Mouse (Mus musculus) hindbrain, embryonic 12.5 days (tissue): ENCODE results near the gene Olfr1215. TPM values are rescaled to one million over a fixed set of nuclear protein-coding genes. Genes with fewer than 3 reads are reported as not detected.
"Not testable (repeated sequence)": the region's sequence is repeated elsewhere in the genome, so short reads cannot be mapped to it uniquely, and the experiment has no call there.

ENCODE experiments used
- ATAC-seq: fragments of 200-750 bp; cut with Nextera tagmentation; 2 replicates; pipeline ENCODE4 v1.8.0; 2017; ENCODE audit warnings: moderate TSS enrichment; ENCODE audit not compliant: low FRiP score
- H3K27ac ChIP-seq: fragments of 300-500 bp; sonication (generic); 2 replicates; pipeline ENCODE4 v1.5.1; 2016; ENCODE audit warnings: mild to moderate bottlenecking
- H3K27me3 ChIP-seq: fragments of 300-500 bp; sonication (generic); 2 replicates; pipeline ENCODE4 v1.6.1; 2016; ENCODE audit warnings: mild to moderate bottlenecking
- H3K36me3 ChIP-seq: fragments of 300-500 bp; sonication (generic); 2 replicates; pipeline ENCODE4 v1.6.1; 2016; ENCODE audit warnings: mild to moderate bottlenecking
- H3K4me1 ChIP-seq: fragments of 300-500 bp; sonication (generic); 2 replicates; pipeline ENCODE4 v1.6.1; 2016
- H3K4me2 ChIP-seq: fragments of 300-500 bp; sonication (generic); replicated peaks from 2 replicates; pipeline ENCODE4 v1.6.1; 2016; ENCODE audit warnings: mild to moderate bottlenecking
- H3K4me3 ChIP-seq: fragments of 300-500 bp; sonication (generic); 2 replicates; pipeline ENCODE4 v1.5.1; 2016; ENCODE audit warnings: mild to moderate bottlenecking
- H3K9ac ChIP-seq: fragments of 300-500 bp; sonication (generic); 2 replicates; pipeline ENCODE4 v1.6.1; 2016; ENCODE audit warnings: mild to moderate bottlenecking, moderate library complexity
- H3K9me3 ChIP-seq: fragments of 300-500 bp; sonication (generic); replicated peaks from 2 replicates; pipeline ENCODE4 v1.6.1; 2016; ENCODE audit warnings: mild to moderate bottlenecking
- WGBS: fragments of 180-500 bp; shearing (Covaris S2); methylation state at CpG from one replicate; pipeline ENCODE4 v1.1.7; 2016; 5-methylcytosine and 5-hydroxymethylcytosine counted together
- polyA plus RNA-seq: library from polyadenylated mRNA; unstranded; fragments of >200 nt; fragmentation: Nextera tagmentation; extraction: Ambion mirVana; gene quantifications from 2 replicates; pipeline ENCODE4 v1.2.1, GENCODE M21; 2016

Olfr1215 gene
- not detected in 2 replicates for polyA plus RNA-seq

- 75% methylated on average over 2 of the region's 2 CpGs for WGBS
Measured at GRCm38 (mm10) chr2:89006873-89007272, at the start of gene Olfr1215. Gene Olfr1215 (minus strand): TSS chr2:89006973.

DNA sequence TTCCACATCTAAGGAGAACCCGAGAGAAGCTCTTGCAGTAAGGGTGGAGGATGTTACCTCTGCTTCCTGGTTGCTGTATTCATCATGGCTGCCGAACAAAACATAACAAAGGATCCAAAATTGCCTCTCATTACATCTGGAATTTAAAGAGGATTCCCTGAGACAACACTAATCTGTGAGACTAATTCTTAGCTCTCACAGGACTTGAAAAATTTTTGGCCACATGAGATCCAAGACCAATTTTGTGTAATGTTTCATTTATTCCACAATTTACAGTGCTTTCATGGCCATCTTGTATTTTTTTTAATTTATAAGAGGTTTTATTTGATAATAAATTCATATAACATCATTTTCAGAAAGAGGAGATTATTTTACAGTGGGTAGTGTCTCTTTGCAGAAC is 25.2 kb upstream of the Olfr1215 start, which contains the start of gene Olfr1217:
Gene Olfr1217 (minus strand): TSS at position 101 of the 400 bp plus-strand sequence.
- no peak within 1 kb of the TSS for H3K4me3 ChIP-seq
- H3K4me2 ChIP-seq: no peak within 1 kb of the TSS
- no peak for ATAC-seq
- H3K36me3 ChIP-seq: no peaks in the 10 kb centered on the region
- no peaks in the 10 kb centered on the region for H3K9me3 ChIP-seq
- H3K4me1 ChIP-seq: no peaks in the 10 kb centered on the region
- no peaks in the 10 kb centered on the region for H3K27me3 ChIP-seq
- WGBS: 77% methylated on average over 2 of the region's 2 CpGs
- H3K9ac ChIP-seq: no peak within 1 kb of the TSS
- no peak within 1 kb of the TSS for H3K27ac ChIP-seq

More at GRCm38 (mm10) chr2:89006873-89007272, at the start of gene Olfr1215:
- Histone ChIP-seq H3K9ac (no peak within 1 kb of the TSS), H3K4me2 (no peak within 1 kb of the TSS), H3K36me3 (no peaks in the 10 kb centered on the region), H3K4me1 (no peaks in the 10 kb centered on the region), H3K27ac (no peak within 1 kb of the TSS), H3K4me3 (no peak within 1 kb of the TSS), H3K9me3 (no peaks in the 10 kb centered on the region), H3K27me3 (no peaks in the 10 kb centered on the region)
- no peak for ATAC-seq

- WGBS: 76% methylated on average over 3 of the region's 3 CpGs
- not testable (repeated sequence) for H3K27ac ChIP-seq
Measured at GRCm38 (mm10) chr2:89021436-89021835, 14.7 kb upstream of the Olfr1215 start.

GRCm38 (mm10) chr2:89018240-89018639 is 11.5 kb upstream of the Olfr1215 start, which contains the start of gene Olfr1216:
Gene Olfr1216 (minus strand): TSS chr2:89018340.
- Histone ChIP-seq H3K27me3 (no peaks in the 10 kb centered on the region), H3K9me3 (no peaks in the 10 kb centered on the region), H3K9ac (no peak within 1 kb of the TSS), H3K36me3 (no peaks in the 10 kb centered on the region), H3K4me3 (no peak within 1 kb of the TSS), H3K4me2 (no peak within 1 kb of the TSS), H3K4me1 (no peaks in the 10 kb centered on the region), H3K27ac (no peak within 1 kb of the TSS)
- ATAC-seq: no peak
- 81% methylated on average over 1 of the region's 1 CpGs for WGBS

More at GRCm38 (mm10) chr2:89021436-89021835, 14.7 kb upstream of the Olfr1215 start:
- not testable (repeated sequence) for H3K27me3 ChIP-seq, H3K36me3 ChIP-seq, H3K9me3 ChIP-seq, H3K4me3 ChIP-seq, H3K4me1 ChIP-seq, H3K4me2 ChIP-seq, ATAC-seq, H3K9ac ChIP-seq

- no peak within 1 kb of the TSS for H3K4me3 ChIP-seq
- no peak for ATAC-seq
- H3K4me1 ChIP-seq: no peaks in the 10 kb centered on the region
- H3K27me3 ChIP-seq: no peaks in the 10 kb centered on the region
- no peaks in the 10 kb centered on the region for H3K9me3 ChIP-seq
- H3K9ac ChIP-seq: no peak within 1 kb of the TSS
- H3K4me2 ChIP-seq: no peak within 1 kb of the TSS
- WGBS: 83% methylated on average over 1 of the region's 1 CpGs
- H3K36me3 ChIP-seq: no peaks in the 10 kb centered on the region
- H3K27ac ChIP-seq: no peak within 1 kb of the TSS
Measured at GRCm38 (mm10) chr2:88992553-88992952, 14.2 kb downstream of the Olfr1215 start, which contains the start of gene Olfr1214. Gene Olfr1214 (minus strand): TSS chr2:88992653.

DNA sequence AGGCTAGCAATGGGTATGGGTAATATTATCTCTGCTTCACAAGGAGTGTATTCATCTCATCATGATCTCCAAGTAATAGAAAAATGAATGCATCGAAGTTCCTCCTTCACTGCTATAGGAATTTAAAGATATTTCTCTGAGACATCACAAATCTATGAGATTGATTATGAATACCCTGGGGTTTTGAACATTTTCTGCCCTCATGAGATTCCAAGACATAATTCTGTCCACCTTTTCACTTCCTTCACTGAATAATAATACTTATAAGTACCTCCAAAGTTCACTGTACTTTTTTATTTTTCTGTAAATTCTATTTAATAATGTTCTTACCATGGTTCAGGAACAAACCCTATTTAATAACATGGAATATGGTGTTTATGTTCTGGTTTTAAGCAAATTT is 26.6 kb downstream of the Olfr1215 start, which contains the start of gene Gm13762:
Gene Gm13762 (minus strand): TSS at position 101 of the 400 bp plus-strand sequence.
- H3K36me3 ChIP-seq: no peaks in the 10 kb centered on the region
- no peaks in the 10 kb centered on the region for H3K9me3 ChIP-seq
- no peak within 1 kb of the TSS for H3K9ac ChIP-seq
- H3K27me3 ChIP-seq: no peaks in the 10 kb centered on the region
- no peak within 1 kb of the TSS for H3K27ac ChIP-seq
- ATAC-seq: no peak
- no peak within 1 kb of the TSS for H3K4me3 ChIP-seq
- no peaks in the 10 kb centered on the region for H3K4me1 ChIP-seq
- 88% methylated on average over 1 of the region's 1 CpGs for WGBS
- no peak within 1 kb of the TSS for H3K4me2 ChIP-seq

DNA sequence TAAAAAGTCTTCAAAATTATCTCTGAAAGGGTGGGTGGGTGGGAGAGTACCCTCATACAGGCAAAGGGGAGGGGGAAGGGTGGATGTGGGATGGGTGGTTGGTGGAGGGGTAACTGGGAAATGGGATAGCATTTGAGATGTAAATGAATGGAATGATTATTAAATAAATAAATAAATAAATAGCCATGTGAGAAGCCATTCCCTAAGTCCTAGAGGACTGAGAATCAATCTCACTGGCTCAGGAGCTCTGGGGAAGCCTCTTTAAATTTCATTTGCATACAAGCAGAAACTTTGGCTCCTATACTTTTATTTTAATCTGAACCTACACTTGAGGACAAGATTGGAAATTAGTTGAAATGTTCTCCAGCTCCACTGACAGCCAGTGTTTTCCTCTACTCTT is 53.1 kb downstream of the Olfr1215 start, which contains the start of gene Olfr1212:
Gene Olfr1212 (plus strand): TSS at position 301 of the 400 bp plus-strand sequence.
- Histone ChIP-seq H3K9me3 (no peaks in the 10 kb centered on the region), H3K27me3 (no peaks in the 10 kb centered on the region), H3K4me1 (no peaks in the 10 kb centered on the region), H3K36me3 (no peaks in the 10 kb centered on the region), H3K4me3 (no peak within 1 kb of the TSS), H3K9ac (no peak within 1 kb of the TSS), H3K27ac (no peak within 1 kb of the TSS), H3K4me2 (no peak within 1 kb of the TSS)
- ATAC-seq: no peak

Other genes starting within 250 kb of the Olfr1215 start
- not detected in 2 replicates for gene Olfr1199, start 246.5 kb downstream of the Olfr1215 start, polyA plus RNA-seq
- gene Olfr1200, start 236.5 kb downstream of the Olfr1215 start, polyA plus RNA-seq: not detected in 2 replicates
- gene Olfr1201, start 213.9 kb downstream of the Olfr1215 start, polyA plus RNA-seq: not detected in 2 replicates
- gene Olfr1202, start 192.5 kb downstream of the Olfr1215 start, polyA plus RNA-seq: not detected in 2 replicates
- gene Olfr1205, start 177.2 kb downstream of the Olfr1215 start, polyA plus RNA-seq: not detected in 2 replicates
- gene Olfr1204, start 157.7 kb downstream of the Olfr1215 start, polyA plus RNA-seq: not detected in 2 replicates
- gene Olfr1206, start 143.7 kb downstream of the Olfr1215 start, polyA plus RNA-seq: not detected in 2 replicates
- gene Olfr1208, start 104.7 kb downstream of the Olfr1215 start, polyA plus RNA-seq: not detected in 2 replicates
- not detected in 2 replicates for gene Olfr1209, start 91.8 kb downstream of the Olfr1215 start, polyA plus RNA-seq
- not detected in 2 replicates for gene Olfr1211, start 68.9 kb downstream of the Olfr1215 start, polyA plus RNA-seq
- gene Olfr1212, start 53.0 kb downstream of the Olfr1215 start, polyA plus RNA-seq: not detected in 2 replicates
- not detected in 2 replicates for gene Gm13762, start 26.7 kb downstream of the Olfr1215 start, polyA plus RNA-seq
- gene Olfr1214, start 14.3 kb downstream of the Olfr1215 start, polyA plus RNA-seq: not detected in 2 replicates
- gene Olfr1216, start 11.4 kb upstream of the Olfr1215 start, polyA plus RNA-seq: not detected in 2 replicates
- gene Olfr1217, start 25.1 kb upstream of the Olfr1215 start, polyA plus RNA-seq: not detected in 2 replicates
- not detected in 2 replicates for gene Olfr1218, start 54.2 kb upstream of the Olfr1215 start, polyA plus RNA-seq
- not detected in 2 replicates for gene Olfr1219, start 76.5 kb upstream of the Olfr1215 start, polyA plus RNA-seq
- not detected in 2 replicates for gene Olfr1220, start 99.9 kb upstream of the Olfr1215 start, polyA plus RNA-seq
- not detected in 2 replicates for gene Olfr1221, start 110.3 kb upstream of the Olfr1215 start, polyA plus RNA-seq
- not detected in 2 replicates for gene Olfr1222, start 126.1 kb upstream of the Olfr1215 start, polyA plus RNA-seq
- not detected in 2 replicates for gene Olfr1223, start 144.6 kb upstream of the Olfr1215 start, polyA plus RNA-seq
- gene Olfr1224-ps1, start 157.1 kb upstream of the Olfr1215 start, polyA plus RNA-seq: not detected in 2 replicates
- gene Olfr1225, start 167.7 kb upstream of the Olfr1215 start, polyA plus RNA-seq: not detected in 2 replicates
- not detected in 2 replicates for gene Olfr1226, start 193.1 kb upstream of the Olfr1215 start, polyA plus RNA-seq
- not detected in 2 replicates for gene Olfr1228, start 247.1 kb upstream of the Olfr1215 start, polyA plus RNA-seq